Mouse (Mus musculus) CH12.LX (cell line): ENCODE measurements around the gene Zfp445. TPM values are rescaled to one million over a fixed set of nuclear protein-coding genes. Genes with fewer than 3 reads are reported as not detected.

Source experiments
- DNase-seq: peaks from one replicate; pipeline ENCODE4 v3.0.0-alpha.2; 2013; ENCODE audit errors: extremely low read depth
- H3K27ac ChIP-seq: 2 replicates; pipeline ENCODE4 v1.5.1; 2012; ENCODE audit warnings: low read depth, mild to moderate bottlenecking, control low read depth, moderate library complexity; ENCODE audit not compliant: insufficient read depth
- H3K27me3 ChIP-seq: replicated peaks from 2 replicates; pipeline ENCODE3; 2012; ENCODE audit warnings: inconsistent platforms
- H3K36me3 ChIP-seq, 2 experiments: replicated peaks in 1 of 2; 2 replicates each; pipeline versions ENCODE3 to v1.6.1; 2012; ENCODE audit warnings: inconsistent platforms in 1 of 2, low read length in 1 of 2, mild to moderate bottlenecking in 1 of 2, mixed read lengths in 1 of 2, moderate library complexity in 1 of 2; ENCODE audit not compliant: control insufficient read depth in 1 of 2, insufficient read depth in 1 of 2
- H3K4me1 ChIP-seq, 2 experiments: 2 replicates each; pipeline ENCODE4 v1.6.1; 2012; ENCODE audit warnings: inconsistent platforms in 1 of 2, moderate library complexity in 1 of 2; ENCODE audit not compliant: insufficient read depth in 2 of 2, control insufficient read depth in 1 of 2
- H3K4me2 ChIP-seq: 2 replicates; pipeline ENCODE4 v1.6.1; 2012; ENCODE audit warnings: low read depth, mild to moderate bottlenecking, control low read depth; ENCODE audit not compliant: poor library complexity, insufficient read depth, severe bottlenecking
- H3K4me3 ChIP-seq, 3 experiments: fragments of 150-350 bp in 1 of 3; sonication (generic) in 1 of 3; replicated peaks in 1 of 3; 2 replicates each; pipeline versions ENCODE3 to v1.5.1; 2011 to 2012; ENCODE audit warnings: low read depth in 2 of 3, low read length in 2 of 3, mild to moderate bottlenecking in 2 of 3, moderate library complexity in 2 of 3, control low read depth in 1 of 3, improper control_type of control experiment in 1 of 3, inconsistent platforms in 1 of 3, mixed read lengths in 1 of 3; ENCODE audit not compliant: poor library complexity in 1 of 3
- H3K79me2 ChIP-seq: replicated peaks from 2 replicates; pipeline ENCODE4 v1.6.1; 2012; ENCODE audit warnings: mild to moderate bottlenecking, moderate library complexity; ENCODE audit not compliant: control insufficient read depth, poor library complexity, insufficient read depth, severe bottlenecking; ENCODE audit errors: extremely low read depth
- H3K9ac ChIP-seq: 2 replicates; pipeline ENCODE4 v1.6.1; 2012; ENCODE audit warnings: low read depth, mild to moderate bottlenecking, control low read depth, moderate library complexity; ENCODE audit not compliant: insufficient read depth
- H3K9me3 ChIP-seq: replicated peaks from 2 replicates; pipeline ENCODE3; 2012; ENCODE audit warnings: low read length, inconsistent platforms, mixed read lengths
- BHLHE40 ChIP-seq: IDR thresholded peaks from 2 replicates; pipeline ENCODE4 v1.6.1; 2011; ENCODE audit warnings: mild to moderate bottlenecking, low read depth, low read length, improper control_type of control experiment
- E2F4 ChIP-seq: IDR thresholded peaks from 2 replicates; pipeline ENCODE4 v1.6.1; 2011; ENCODE audit warnings: low read depth, low read length, improper control_type of control experiment; ENCODE audit not compliant: insufficient replicate concordance
- ELF1 ChIP-seq: IDR thresholded peaks from 2 replicates; pipeline ENCODE4 v1.6.1; 2014; ENCODE audit warnings: low read depth, mild to moderate bottlenecking, inconsistent platforms, low read length, improper control_type of control experiment
- EP300 ChIP-seq: IDR thresholded peaks from 2 replicates; pipeline ENCODE4 v1.6.1; 2011; ENCODE audit warnings: low read length, improper control_type of control experiment
- ETS1 ChIP-seq: conservative IDR thresholded peaks from 2 replicates; pipeline ENCODE4 v1.6.1; 2012; ENCODE audit warnings: low read depth, mild to moderate bottlenecking, inconsistent platforms, low read length, improper control_type of control experiment, moderate library complexity
- GABPA ChIP-seq: IDR thresholded peaks from 2 replicates; pipeline ENCODE4 v1.6.1; 2012; ENCODE audit warnings: low read depth, low read length, improper control_type of control experiment, inconsistent platforms; ENCODE audit not compliant: insufficient replicate concordance
- HCFC1 ChIP-seq: IDR thresholded peaks from 2 replicates; pipeline ENCODE4 v1.6.1; 2012; ENCODE audit warnings: low read depth, mild to moderate bottlenecking, inconsistent platforms, low read length, improper control_type of control experiment
- IRF4 ChIP-seq: IDR thresholded peaks from 2 replicates; pipeline ENCODE4 v1.6.1; 2014; ENCODE audit warnings: low read depth, mild to moderate bottlenecking, inconsistent platforms, low read length, improper control_type of control experiment
- KAT2A ChIP-seq: IDR thresholded peaks from 2 replicates; pipeline ENCODE4 v1.6.1; 2012; ENCODE audit warnings: low read length, improper control_type of control experiment, inconsistent platforms; ENCODE audit not compliant: insufficient replicate concordance
- MAX ChIP-seq: IDR thresholded peaks from 2 replicates; pipeline ENCODE4 v1.6.1; 2011; ENCODE audit warnings: low read length, improper control_type of control experiment
- MEF2A ChIP-seq: IDR thresholded peaks from 2 replicates; pipeline ENCODE4 v1.6.1; 2014; ENCODE audit warnings: low read depth, mild to moderate bottlenecking, inconsistent platforms, low read length, improper control_type of control experiment, borderline replicate concordance
- MXI1 ChIP-seq: IDR thresholded peaks from 2 replicates; pipeline ENCODE4 v1.6.1; 2011; ENCODE audit warnings: mild to moderate bottlenecking, low read depth, low read length, improper control_type of control experiment
- MYC ChIP-seq: IDR thresholded peaks from 2 replicates; pipeline ENCODE4 v1.6.1; 2011; ENCODE audit warnings: low read depth, mild to moderate bottlenecking, improper control_type of control experiment, low read length
- NELFE ChIP-seq: IDR thresholded peaks from 2 replicates; pipeline ENCODE4 v1.6.1; 2011; ENCODE audit warnings: low read depth, low read length, improper control_type of control experiment
- NRF1 ChIP-seq: IDR thresholded peaks from 2 replicates; pipeline ENCODE4 v1.6.1; 2014; ENCODE audit warnings: low read depth, mild to moderate bottlenecking, inconsistent platforms, low read length, improper control_type of control experiment, moderate library complexity
- POLR2A ChIP-seq: IDR thresholded peaks from 2 replicates; pipeline ENCODE4 v1.6.1; 2011; ENCODE audit warnings: low read depth, mild to moderate bottlenecking, improper control_type of control experiment, low read length
- POLR2AphosphoS2 ChIP-seq: IDR thresholded peaks from 2 replicates; pipeline ENCODE4 v1.6.1; 2011; ENCODE audit warnings: low read depth, low read length, improper control_type of control experiment
- SIN3A ChIP-seq: IDR thresholded peaks from 2 replicates; pipeline ENCODE4 v1.6.1; 2012; ENCODE audit warnings: low read length, improper control_type of control experiment, inconsistent platforms
- TBP ChIP-seq: conservative IDR thresholded peaks from 2 replicates; pipeline ENCODE4 v1.6.1; 2011; ENCODE audit warnings: low read depth, low read length, improper control_type of control experiment
- TCF12 ChIP-seq: IDR thresholded peaks from 2 replicates; pipeline ENCODE4 v1.6.1; 2014; ENCODE audit warnings: low read depth, mild to moderate bottlenecking, inconsistent platforms, low read length, improper control_type of control experiment
- UBTF ChIP-seq: IDR thresholded peaks from 2 replicates; pipeline ENCODE4 v1.6.1; 2012; ENCODE audit warnings: low read depth, mild to moderate bottlenecking, inconsistent platforms, low read length, improper control_type of control experiment, moderate library complexity
- USF1 ChIP-seq: IDR thresholded peaks from 2 replicates; pipeline ENCODE4 v1.6.1; 2014; ENCODE audit warnings: low read depth, mild to moderate bottlenecking, inconsistent platforms, low read length, improper control_type of control experiment
- USF2 ChIP-seq: conservative IDR thresholded peaks from 2 replicates; pipeline ENCODE4 v1.6.1; 2011; ENCODE audit warnings: low read depth, low read length, improper control_type of control experiment
- ZC3H11A ChIP-seq: IDR thresholded peaks from 2 replicates; pipeline ENCODE4 v1.6.1; 2012; ENCODE audit warnings: low read depth, mild to moderate bottlenecking, inconsistent platforms, low read length, improper control_type of control experiment
- ZKSCAN1 ChIP-seq: IDR thresholded peaks from 2 replicates; pipeline ENCODE4 v1.6.1; 2012; ENCODE audit warnings: low read depth, inconsistent platforms, low read length, improper control_type of control experiment, borderline replicate concordance
- ZMIZ1 ChIP-seq: IDR thresholded peaks from 2 replicates; pipeline ENCODE4 v1.6.1; 2012; ENCODE audit warnings: low read depth, mild to moderate bottlenecking, inconsistent platforms, low read length, improper control_type of control experiment
- ZNF384 ChIP-seq: IDR thresholded peaks from 2 replicates; pipeline ENCODE4 v1.6.1; 2012; ENCODE audit warnings: low read depth, low read length, improper control_type of control experiment, inconsistent platforms
- dilution Hi-C: fragments of 300-500 bp; cut with MboI; formaldehyde crosslinking; loops from 2 replicates; pipeline ENCODE4 v1.14.3; 2020; ENCODE audit warnings: low sequenced_read_pairs; ENCODE audit not compliant: extremely low pct_unique_long_range_greater_than_20kb, extremely low pct_ligation_motif_present
- in situ Hi-C: fragments of 300-500 bp; cut with MboI; formaldehyde crosslinking; loops from 3 replicates; pipeline ENCODE4 v1.14.3; 2019; ENCODE audit warnings: low sequenced_read_pairs, low pct_ligation_motif_present, low pct_unique_long_range_greater_than_20kb, mixed read lengths
- polyA plus RNA-seq: library from polyadenylated mRNA; unstranded; fragments of >175 nt; gene quantifications from 2 replicates; pipeline ENCODE4 v1.2.1, GENCODE M21; 2012; ENCODE audit warnings: low read depth; ENCODE audit not compliant: insufficient read length
- total RNA-seq, 2 experiments: library from RNA; depleted of rRNA; stranded (reverse); fragments of 300-350 nt in 1 of 2; fragments of >200 nt in 1 of 2; gene quantifications; 2 replicates each; pipeline ENCODE4 v1.2.3; 2012 to 2014

Gene Zfp445
- total RNA-seq (2012; rRNA removed) (53.8 and 56.3 TPM in 2 replicates), total RNA-seq (2014; rRNA removed) (43.7 and 49.6 TPM in 2 replicates), polyA plus RNA-seq (46.0 and 55.5 TPM in 2 replicates)

- TF ChIP-seq ZMIZ1 (peak; percentile 86; the same call in 1 of the 2 replicates), ELF1 (peak; percentile 88), NRF1 (peak; percentile 56), USF1 (no peak), ZNF384 (no peak), TBP (peak; percentile 80), POLR2A (peak; percentile 84), NELFE (peak; percentile 86), HCFC1 (peak; percentile 88), IRF4 (peak; percentile 33; the same call in 1 of the 2 replicates), EP300 (no peak), ETS1 (no peak), KAT2A (peak; percentile 71; the same call in 1 of the 2 replicates), ZC3H11A (no peak), ZKSCAN1 (no peak), MEF2A (peak; percentile 61; the same call in 1 of the 2 replicates), USF2 (no peak), E2F4 (no peak), TCF12 (peak; percentile 89), SIN3A (peak; percentile 73), BHLHE40 (no peak), MYC (peak; percentile 66; the same call in 1 of the 2 replicates), GABPA (peak; percentile 47; the same call in 1 of the 2 replicates), MAX (no peak; the same call in 1 of the 2 replicates), POLR2AphosphoS2 (peak; percentile 69; the same call in 1 of the 2 replicates), UBTF (no peak), MXI1 (peak; percentile 64; the same call in 1 of the 2 replicates)
- Histone ChIP-seq H3K27ac (peak within 1 kb of the TSS; percentile 49), H3K9me3 (peaks cover 32% of the 10 kb centered on the region), H3K4me3 (peak within 1 kb of the TSS; percentile 76 to 88 (median 77)), H3K4me2 (peak within 1 kb of the TSS; percentile 99), H3K9ac (peak within 1 kb of the TSS; percentile 81), H3K79me2 (peaks cover 39% of the 10 kb centered on the region), H3K4me1 (peaks cover 0 to 18% of the 10 kb centered on the region in 2 experiments; a peak in 1 of 4 replicates), H3K27me3 (no peaks in the 10 kb centered on the region), H3K36me3 (peaks cover 28 to 30% of the 10 kb centered on the region in 2 experiments)
- in situ Hi-C loops (no loop called here), dilution Hi-C loops (no loop called here)
- DNase-seq, result peak; percentile 85
Measured at GRCm38 (mm10) chr9:122865697-122866166, at the start of gene Zfp445. Zfp445 (minus strand) TSS chr9:122866006.
